Mouse (Mus musculus) left cerebral cortex, adult 18-20 months (tissue): Measurements from ENCODE around the gene Lrrn1. TPM values are rescaled to one million over a fixed set of nuclear protein-coding genes. Genes with fewer than 3 reads are reported as not detected.

Experiments
- DNase-seq, 2 experiments: peaks; one replicate each; pipeline ENCODE4 v3.0.0; 2021 to 2022; ENCODE audit warnings: low spot score in 2 of 2, mixed read lengths in 1 of 2
- long read RNA-seq, 2 experiments: library from polyadenylated mRNA; stranded (forward); transcript quantifications; one replicate each; pipeline ENCODE4 v2.0.0; 2021
- total RNA-seq, 2 experiments: library from RNA; stranded (reverse); gene quantifications; 2 replicates each; pipeline ENCODE4 v1.2.3; 2021

Lrrn1 gene
- 10 to 100 TPM; 47.2 to 51.4 TPM for total RNA-seq
- long read RNA-seq, experiment 1, transcript Lrrn1-201 (2 exons, 3,700 nt) = major isoform, 54 of 56 reads
- long read RNA-seq, experiment 1, partial matches to known transcripts = 2 of 56 reads
- long read RNA-seq, experiment 1, other reads (novel, unspliced or antisense) = 0 of 56 reads
- long read RNA-seq, experiment 2, transcript Lrrn1-201 (2 exons, 3,700 nt) = major isoform, 42 of 50 reads
- long read RNA-seq, experiment 2, partial matches to known transcripts = 8 of 50 reads
- long read RNA-seq, experiment 2, other reads (novel, unspliced or antisense) = 0 of 50 reads

DNA sequence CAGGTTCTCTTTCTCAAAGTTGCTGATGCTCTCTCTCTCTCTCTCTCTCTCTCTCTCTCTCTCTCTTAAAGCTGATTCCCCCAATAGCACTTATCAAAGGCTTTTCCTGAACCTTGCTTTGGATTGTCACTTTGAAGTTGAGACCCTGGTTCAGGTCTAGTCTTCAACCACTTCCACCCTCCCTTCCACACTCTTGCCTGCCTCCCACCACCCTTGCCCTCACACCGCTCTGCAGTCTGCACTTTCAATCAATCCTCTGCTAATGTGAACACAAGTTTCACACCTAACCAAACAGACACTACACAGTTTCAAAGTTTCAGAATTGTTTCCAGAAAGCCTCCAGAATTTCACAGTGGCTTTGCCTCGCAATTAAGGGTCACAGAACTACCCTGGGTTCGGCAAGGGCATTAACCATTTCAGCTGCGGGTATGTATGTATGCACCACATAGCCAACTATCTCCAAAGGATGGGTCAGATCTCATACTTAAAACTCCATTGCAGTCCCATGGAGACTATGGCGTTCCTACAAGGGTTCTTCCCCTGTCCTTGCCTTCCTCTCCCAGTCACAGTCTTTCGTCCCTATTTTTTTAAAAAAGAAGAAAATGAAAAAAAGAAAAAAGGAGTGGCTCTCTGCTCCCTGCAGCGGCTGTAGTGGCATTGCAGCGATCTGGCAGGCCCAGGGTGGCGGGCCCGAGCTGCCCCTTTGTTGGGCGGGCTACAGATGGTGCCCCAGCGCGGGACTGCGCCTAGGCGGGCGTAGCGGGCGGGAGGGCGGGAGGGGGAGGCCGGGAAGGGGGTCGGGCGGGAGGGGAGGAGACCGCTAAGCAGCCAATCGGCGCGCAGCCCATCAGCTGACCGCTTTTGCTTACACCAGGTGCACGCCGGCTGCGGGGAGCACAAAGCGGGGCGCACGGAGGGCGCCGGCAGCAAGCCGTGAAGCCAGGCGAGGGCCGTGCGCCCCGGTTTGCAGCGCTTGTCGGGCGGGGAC lies at the start of gene Lrrn1:
Lrrn1 (plus strand) TSS at position 892 of the 988 bp plus-strand sequence.
- DNase-seq = peak; percentile 75 to 84

DNA sequence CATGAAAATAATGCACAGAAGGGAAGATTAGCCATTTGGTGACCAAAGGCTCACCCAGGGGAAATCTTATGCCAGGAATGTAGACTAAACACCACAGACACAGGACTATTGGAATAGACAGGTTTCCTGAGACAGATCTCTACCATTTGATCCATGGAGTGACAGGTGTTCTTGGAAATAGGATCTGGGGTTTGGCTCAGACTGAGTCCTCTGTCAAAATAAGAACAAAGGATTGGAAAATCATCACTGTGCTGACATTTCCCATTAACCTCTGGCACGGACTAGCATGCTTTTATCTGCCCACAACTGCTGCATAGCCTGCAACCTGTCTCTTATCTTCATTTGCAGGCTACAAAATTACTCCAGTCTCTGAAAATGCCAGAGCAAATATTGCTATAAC lies 35.1 kb upstream of the Lrrn1 start:
- no peak for DNase-seq

DNA sequence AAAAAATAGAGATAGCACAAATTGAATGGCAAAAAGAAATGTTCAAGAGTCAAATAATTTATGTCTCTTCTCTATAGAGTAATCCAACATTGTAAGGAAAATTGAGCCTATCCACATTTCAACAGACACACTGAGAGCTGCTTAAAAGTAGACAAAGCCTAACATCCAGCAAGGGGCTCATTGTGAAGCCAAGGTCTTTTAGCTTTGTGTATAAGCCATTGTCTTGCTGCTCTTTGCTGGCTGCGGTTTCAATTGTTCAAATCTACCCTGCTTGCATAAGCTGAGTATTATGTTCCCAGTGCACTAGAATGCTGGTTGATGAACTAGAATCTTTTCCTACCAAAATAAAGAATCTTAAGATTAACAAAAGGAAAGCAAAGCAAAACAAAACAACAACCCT lies 33.7 kb upstream of the Lrrn1 start:
- DNase-seq = no peak

DNA sequence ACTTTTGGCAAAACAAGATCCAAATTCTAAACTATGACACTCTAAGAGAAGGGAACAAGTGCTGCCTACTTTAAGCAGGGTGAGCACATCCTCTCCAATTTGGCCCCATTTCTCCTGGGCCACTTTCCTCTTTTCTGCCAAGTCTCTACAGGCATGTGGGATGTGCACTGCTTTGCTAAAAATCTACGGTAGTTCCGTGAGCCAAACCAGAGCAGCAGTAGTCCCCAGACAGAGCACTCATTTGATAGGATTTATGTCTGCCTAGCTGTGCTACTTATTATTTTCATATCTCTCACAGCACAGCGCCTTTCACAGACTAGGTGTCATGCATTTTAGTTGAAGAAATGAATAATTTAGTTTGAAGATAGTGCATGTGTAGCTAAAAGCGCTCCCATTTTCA lies 15.9 kb upstream of the Lrrn1 start:
- DNase-seq = peak; percentile 6 to 34

DNA sequence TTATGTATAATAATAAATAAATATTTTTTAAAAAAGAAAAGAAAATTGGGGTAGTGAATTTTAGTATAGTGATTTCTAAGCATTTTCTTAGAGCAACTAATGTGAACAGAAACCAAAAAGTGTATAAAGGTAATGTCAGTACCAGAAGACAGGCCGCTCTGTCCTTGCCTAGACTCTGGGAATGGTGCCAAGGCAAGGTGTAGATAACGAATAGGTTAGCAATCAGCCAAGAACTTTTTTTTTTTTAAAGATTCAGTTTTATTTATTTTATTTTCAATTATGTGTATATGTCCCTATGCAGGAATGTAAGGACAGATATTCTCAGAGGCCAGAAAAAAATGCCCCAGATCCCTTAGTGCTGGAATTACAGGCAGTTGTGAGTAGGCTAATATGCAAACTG lies 5.6 kb upstream of the Lrrn1 start:
- no peak for DNase-seq

DNA sequence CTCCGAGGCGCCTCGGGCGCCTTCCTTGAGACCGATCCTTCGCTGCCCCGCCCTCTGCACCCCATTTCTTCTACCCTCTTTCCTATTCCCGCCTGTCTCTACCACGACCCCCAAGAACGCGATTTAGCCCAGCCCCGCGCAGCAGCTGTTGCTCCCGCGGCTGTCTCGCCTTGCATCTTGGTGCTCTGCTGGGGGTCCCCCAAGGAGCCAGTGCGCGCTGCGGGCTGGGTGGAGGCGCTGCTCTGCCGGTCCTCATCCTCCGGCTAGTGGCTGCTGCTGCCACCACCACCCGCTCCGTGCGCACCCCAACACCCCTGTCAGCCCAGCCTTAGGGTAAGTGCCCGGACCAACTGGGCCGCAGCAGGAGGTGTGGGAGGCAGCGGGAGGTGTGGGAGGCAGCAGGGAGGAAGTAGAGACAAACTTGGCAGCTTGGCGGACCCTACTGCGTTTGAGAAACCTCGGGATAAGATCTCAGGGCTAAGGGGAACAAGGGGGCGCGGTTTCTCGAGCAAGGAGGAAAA lies 403 bp downstream of the Lrrn1 start:
- DNase-seq = peak; percentile 53 to 76

DNA sequence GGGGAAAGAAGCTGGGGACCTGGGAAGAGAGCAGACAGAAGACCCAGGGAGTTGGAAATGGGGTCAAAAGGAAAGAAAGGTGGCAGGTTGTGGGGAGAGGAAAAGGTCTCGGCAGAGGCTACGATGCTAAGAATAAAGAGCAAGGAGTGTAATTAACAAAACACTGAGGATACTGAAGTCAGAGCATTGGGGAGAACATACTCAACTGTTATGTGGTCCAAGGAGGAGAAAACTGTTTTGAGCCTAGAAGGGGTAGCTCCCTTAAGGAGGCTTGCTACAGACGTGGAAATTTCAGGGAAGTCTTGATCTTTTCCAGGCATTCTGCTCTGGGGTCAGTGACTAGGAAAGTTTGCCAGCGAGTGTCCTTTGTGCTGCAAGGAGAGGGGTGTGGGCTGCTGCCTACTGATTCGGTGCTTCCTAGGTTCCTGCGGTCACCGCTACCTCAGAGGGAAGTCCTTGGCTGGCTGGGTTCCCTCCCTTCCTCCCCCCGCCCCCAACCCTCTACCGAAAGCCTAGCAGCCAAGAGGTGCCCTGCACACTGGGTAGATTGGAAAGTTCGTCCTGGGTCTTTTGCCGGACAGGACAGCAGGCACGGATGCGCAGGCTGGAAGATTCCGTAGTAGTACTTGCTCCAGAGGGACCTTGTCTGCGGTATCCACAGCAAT lies 1.2 kb downstream of the Lrrn1 start:
- DNase-seq = peak in 1 of 2 experiments; percentile 18

DNA sequence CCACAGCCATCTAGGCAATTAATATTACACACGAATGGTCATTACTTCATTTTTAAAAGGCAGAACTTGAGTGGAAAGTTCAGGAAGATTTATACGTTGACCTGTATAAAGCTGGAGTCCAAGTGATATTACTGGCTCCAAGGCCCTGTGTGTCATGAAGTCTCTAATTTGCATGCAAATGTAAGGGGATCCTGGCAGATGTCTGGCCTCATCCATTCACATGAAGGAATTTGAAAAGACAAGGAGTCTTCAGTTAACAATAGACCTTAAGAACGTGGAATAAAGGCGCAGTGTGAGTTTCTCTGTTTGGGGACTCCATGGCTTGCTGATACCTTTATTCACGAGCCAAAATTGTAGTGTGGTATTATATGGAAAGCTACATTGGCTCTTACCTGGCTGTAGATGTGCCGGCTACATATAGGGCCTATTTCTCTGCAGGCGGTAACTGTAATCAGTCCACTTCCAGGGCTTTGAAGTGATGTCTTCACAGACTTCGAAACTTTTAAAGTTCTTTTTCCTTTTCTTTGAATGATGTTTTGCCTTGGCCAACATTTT lies 2.0 kb downstream of the Lrrn1 start:
- no peak for DNase-seq

DNA sequence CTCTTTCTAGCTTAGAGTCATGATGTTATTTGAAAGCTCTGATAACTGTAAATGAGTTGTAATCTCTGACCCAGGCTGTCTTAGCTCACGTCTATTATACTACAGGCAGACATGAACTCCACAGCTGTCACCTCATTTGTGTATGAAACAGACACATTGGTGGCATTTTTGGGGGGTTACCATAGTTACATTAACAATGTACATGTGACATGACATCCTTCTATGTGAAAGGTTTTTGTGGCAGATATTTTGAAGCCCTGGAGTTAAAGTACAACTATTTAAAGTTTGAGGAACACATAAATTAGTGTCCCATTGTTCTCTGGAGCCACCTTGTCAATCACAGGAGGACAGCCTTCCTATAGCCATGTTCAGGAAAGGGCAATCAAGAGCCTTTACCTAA lies 5.0 kb downstream of the Lrrn1 start:
- no peak for DNase-seq

DNA sequence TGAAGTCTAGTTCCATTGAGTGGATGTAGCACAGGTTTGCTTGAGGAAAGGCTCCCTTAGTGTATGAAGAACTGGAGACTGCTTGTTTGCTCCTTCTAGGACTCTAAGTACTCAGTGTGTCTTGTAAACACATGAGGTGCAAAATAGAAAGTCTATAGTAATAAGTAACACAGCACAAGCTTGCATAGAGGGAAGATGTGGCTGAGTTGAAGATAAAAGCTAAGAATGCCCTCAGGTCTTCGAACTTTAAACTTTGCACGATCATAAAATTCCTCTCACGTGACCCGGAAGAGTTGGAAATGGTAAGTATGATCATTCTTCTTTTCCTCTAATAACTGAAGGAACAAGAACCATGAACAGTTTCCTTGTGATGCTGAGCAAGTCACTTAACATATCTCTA lies 7.1 kb downstream of the Lrrn1 start:
- DNase-seq = no peak

DNA sequence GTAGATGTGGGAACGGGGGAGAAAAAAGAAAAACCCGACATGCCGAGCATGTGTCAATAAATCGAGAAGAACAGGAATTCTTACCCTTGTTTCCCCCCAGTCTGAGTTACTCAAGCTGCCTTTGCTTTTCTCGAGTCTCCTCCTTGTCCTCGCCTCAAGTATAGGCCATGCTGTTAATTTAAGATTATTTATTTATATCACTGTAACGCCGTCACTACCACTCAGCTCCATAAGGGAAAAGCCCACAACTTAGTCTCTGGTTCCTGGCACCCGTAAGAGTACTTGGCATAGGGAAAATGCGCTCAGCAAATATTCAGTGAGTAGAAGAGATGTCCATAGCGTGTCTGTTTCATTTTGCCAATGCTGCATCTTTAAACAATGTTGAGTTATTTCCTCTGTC lies 11.7 kb downstream of the Lrrn1 start:
- peak; percentile 12 to 29 for DNase-seq

DNA sequence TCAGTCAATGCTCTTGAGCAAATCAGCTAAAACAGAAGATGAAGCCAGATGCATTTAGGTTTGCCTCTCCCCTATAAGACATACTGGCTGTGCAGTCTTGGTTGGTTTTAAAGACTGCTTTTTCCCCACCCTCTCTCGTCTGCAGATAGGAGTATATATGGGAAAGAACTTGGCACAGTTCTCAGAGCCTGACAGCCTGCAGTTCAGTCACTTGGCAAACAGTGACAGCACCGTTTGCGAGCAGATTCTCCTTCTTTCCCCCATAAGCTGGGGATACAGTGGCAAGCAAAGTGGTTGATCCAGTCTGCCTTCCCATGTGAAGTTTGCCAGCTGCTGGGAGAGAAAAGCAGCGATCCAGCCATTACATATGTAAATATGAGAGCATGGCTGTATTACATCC lies 12.3 kb downstream of the Lrrn1 start:
- peak; percentile 11 to 15 for DNase-seq

DNA sequence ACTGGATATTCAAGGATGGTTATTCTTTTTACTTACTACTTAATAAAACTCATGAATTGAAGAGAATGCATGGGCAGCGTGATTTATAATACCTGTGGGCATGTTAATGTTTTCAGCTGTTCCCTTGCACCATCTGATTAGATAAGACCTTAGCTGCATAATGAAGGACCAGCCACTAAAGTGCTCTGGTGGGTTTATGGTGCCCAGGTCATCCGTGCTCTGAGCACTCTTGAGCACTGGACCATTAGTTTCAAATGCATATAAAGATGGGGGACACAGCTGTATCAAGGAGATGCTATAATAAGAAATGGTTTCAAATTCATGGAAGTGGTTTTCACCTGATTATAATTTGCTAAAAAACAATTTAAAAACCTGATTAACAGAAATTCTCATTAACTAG lies 16.7 kb downstream of the Lrrn1 start:
- DNase-seq = no peak

DNA sequence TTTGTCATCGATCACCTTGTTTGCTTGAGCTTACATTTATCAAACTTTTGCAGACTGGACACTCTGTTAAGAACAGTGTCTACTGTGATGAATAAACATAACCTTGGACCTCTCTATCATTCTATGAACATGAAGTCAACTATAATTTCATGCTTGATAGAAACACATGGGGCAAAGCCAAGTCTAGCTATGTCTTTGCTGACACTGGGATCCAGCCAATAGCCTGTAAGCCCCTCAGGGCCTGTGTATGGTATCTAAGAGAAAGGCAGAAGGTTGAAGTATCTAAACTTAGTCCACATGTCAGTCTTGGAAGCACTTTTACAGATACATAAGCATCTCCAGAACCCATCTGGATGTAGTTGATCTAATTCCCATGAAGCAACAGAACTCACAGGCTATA lies 22.9 kb downstream of the Lrrn1 start:
- DNase-seq = no peak

DNA sequence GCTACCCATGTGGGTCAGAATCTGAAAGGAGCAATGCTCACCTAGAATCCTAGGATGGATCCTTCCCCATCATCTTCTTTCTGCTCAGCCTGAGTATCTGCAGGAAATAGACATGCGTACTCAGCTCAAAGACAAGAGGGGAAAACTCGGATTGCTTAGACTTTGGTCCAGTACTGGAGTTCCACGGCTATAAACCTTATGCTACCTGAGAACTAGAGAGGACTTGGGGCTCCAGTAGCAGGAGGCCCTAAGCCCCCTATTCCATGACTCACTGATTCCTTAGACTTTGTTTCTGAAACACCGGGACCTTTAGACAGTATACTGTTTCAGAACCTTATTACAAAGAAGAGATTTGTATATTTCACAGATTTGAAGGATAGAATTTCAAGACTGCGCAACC lies 25.8 kb downstream of the Lrrn1 start:
- no peak for DNase-seq

DNA sequence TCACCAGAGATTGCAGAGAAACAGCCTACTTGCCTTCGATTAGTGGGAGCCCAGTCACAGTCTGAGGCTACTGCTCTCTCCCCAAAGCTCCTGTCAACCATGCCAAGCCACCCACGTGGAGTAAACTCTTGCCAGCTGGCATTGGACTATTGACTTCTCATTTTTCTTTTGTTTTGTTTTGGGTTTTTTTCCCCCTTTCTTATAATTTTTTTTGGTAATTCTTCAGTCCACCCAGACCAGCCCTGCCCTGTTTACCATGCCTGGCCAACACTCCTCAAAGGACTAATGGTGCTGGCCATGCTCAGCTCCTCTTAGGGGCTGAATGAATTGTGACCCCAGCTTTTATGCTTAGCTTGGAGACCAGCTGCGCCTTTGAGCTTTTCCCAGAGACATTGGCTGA lies 27.4 kb downstream of the Lrrn1 start:
- peak; percentile 27 to 36 for DNase-seq

DNA sequence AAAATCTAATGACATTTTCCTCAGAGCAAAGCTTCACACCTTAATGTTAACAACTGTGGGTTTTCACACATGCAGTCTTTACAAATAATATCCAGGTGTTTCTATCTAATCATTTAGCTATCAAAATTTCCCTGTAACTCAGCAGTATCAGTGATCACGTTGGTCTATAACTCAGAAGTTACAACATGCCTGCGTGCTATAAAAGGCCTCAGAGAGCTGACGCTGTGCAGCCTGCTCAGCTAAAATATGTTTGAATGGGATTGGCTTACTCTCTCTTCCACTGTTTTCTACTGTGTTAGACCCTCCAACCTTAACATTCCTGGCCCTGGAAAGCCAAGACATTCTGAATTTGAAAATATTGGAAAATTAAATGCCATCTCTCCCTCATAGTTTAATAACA lies 28.2 kb downstream of the Lrrn1 start:
- no peak for DNase-seq

DNA sequence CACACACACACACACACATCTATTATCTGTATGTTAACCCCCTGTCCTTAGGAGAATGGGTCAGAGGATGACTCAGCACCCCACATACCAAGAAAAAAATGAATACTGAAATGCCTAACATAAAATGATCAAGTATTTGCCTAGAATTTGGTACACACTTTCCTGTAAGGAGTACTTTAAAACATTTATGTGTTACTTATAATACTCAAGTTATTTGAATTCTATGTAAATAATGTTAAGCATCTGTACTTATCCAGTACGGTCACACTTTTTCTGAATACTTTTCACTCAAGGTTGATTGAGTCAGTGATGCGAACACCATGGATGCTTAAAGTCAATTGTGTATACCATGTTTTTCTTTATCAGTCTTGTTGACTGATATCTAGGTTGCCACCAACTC lies 32.7 kb downstream of the Lrrn1 start:
- no peak for DNase-seq

DNA sequence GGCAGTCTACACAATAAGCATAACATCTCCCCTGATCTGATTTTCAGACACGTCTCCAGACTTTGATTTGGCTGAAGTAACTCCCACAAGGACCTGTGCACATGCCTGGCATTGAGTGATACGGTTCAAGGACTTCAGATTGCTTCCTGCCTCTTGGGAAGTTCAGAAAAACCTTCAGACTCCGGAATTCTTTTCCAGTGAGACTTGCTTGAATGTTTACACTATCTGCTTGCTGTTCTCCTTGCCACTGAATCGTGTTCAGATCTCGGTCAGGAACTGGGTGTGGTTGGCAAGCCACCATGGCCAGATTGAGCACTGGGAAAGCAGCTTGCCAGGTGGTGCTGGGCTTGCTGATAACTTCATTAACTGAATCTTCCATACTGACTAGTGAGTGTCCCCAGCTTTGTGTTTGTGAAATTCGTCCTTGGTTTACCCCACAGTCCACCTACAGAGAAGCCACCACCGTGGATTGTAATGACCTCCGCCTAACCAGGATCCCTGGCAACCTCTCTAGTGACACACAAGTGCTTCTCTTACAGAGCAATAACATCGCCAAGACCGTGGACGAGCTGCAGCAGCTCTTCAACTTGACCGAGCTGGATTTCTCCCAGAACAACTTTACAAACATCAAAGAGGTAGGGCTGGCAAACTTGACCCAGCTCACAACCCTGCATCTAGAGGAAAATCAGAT lies 37.5 kb downstream of the Lrrn1 start:
- no peak for DNase-seq

DNA sequence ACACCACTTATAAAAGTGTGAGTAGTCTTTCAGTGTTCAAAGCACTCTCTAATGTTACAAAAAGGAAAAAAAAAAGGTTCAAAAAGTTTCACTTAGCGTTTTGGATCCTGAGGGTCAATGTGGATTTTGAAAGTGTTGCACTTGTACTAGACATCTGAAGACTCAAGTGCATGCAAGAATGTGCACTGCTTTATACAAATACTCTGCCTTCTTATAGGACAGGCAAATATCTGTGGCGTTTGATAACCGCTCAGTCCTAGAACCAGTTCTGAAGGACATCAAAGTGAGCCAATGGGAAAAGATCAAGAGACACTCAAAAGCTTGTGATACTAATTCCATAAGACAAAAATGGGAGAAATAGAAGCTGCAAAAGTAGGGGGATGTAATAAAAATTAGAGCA lies 45.0 kb downstream of the Lrrn1 start:
- DNase-seq = no peak

DNA sequence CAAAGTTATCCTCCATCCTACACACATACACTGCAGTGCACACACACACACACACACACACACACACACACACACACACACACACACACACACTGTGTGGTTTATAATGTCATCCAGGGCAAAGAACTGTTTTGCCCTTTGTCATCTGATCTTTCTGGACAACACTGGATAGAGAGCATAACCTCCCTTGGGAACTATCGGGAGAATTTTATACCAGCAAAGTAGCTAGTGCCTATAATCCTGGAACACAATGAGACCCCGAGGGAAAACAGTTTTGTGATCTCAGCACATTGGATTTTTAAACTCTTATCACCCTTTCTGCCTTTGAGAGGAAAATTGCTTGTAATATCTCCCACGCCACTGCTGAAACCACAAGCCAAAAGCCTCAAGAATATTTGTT lies 45.8 kb downstream of the Lrrn1 start:
- no peak for DNase-seq
